In genomic region chr13:60691940-60692339, GRCm38 (mm10) we compare ENCODE assay signal across 17 mouse cellular contexts.
"Had no signal": no experiment of that assay in that cellular context is flagged by ENCODE, and none has a peak within 500 bp of the region (broad histone marks: within the 10 kb centered on the region; RNA-seq: fewer than 3 reads in every experiment).

No protein-coding gene starts in this region.

- H3K9me3 ChIP-seq: liver, embryonic 12.5 days; lung, embryonic 15.5 days; stomach, embryonic 15.5 days had no signal

- H3K27me3 ChIP-seq: liver, embryonic 12.5 days; lung, embryonic 15.5 days; midbrain, embryonic 12.5 days; neural tube, embryonic 12.5 days; stomach, embryonic 15.5 days had no signal

- DNase-seq: lung, adult 2 months; lung, postnatal 14 days; lung, postnatal 36 days; midbrain, embryonic 14.5 days; right cerebral cortex, postnatal 14 days; thymus, adult 2 months; thymus, postnatal 25 days; thymus, postnatal 4 days had no signal

- H3K4me2 ChIP-seq: liver, embryonic 12.5 days; lung, embryonic 15.5 days; midbrain, embryonic 12.5 days; neural tube, embryonic 12.5 days; stomach, embryonic 15.5 days had no signal

- H3K4me3 ChIP-seq: liver, embryonic 12.5 days; lung, embryonic 15.5 days; midbrain, embryonic 12.5 days; neural tube, embryonic 12.5 days; stomach, embryonic 15.5 days had no signal

- H3K4me1 ChIP-seq: midbrain, embryonic 12.5 days had no signal

- H3K27ac ChIP-seq: liver, embryonic 12.5 days; liver, embryonic 14.5 days; lung, embryonic 15.5 days; macrophage; midbrain, embryonic 12.5 days; neural tube, embryonic 12.5 days; stomach, embryonic 15.5 days; stomach, postnatal 0 days had no signal

- H3K9ac ChIP-seq: liver, embryonic 12.5 days; liver, embryonic 14.5 days; lung, embryonic 15.5 days; midbrain, embryonic 12.5 days; neural tube, embryonic 12.5 days; stomach, embryonic 15.5 days had no signal

- ATAC-seq: liver, embryonic 12.5 days; lung, postnatal 0 days had no signal

- H3K36me3 ChIP-seq: lung, embryonic 15.5 days; stomach, embryonic 15.5 days had no signal
